Mouse (Mus musculus) heart, embryonic 13.5 days (tissue): ENCODE measurements around the gene Cd300lg. TPM values are rescaled to one million over a fixed set of nuclear protein-coding genes. Genes with fewer than 3 reads are reported as not detected.

ENCODE experiments used
- ATAC-seq: fragments of 200-750 bp; cut with Nextera tagmentation; 2 replicates; pipeline ENCODE4 v1.8.0; 2017; ENCODE audit warnings: moderate TSS enrichment; ENCODE audit not compliant: insufficient number of reproducible peaks, low FRiP score, low TSS enrichment; ENCODE audit errors: extremely low read depth
- H3K27ac ChIP-seq: fragments of 300-500 bp; sonication (generic); replicated peaks from 2 replicates; pipeline ENCODE4 v1.5.1; 2015; ENCODE audit warnings: moderate library complexity, mild to moderate bottlenecking, inconsistent platforms
- H3K27me3 ChIP-seq: fragments of 300-500 bp; sonication (generic); replicated peaks from 2 replicates; pipeline ENCODE4 v1.6.1; 2015; ENCODE audit warnings: mild to moderate bottlenecking, inconsistent platforms
- H3K36me3 ChIP-seq: fragments of 300-500 bp; sonication (generic); 2 replicates; pipeline ENCODE4 v1.6.1; 2015; ENCODE audit warnings: mild to moderate bottlenecking, inconsistent platforms
- H3K4me1 ChIP-seq: fragments of 300-500 bp; sonication (generic); 2 replicates; pipeline ENCODE4 v1.6.1; 2015; ENCODE audit warnings: inconsistent platforms
- H3K4me2 ChIP-seq: fragments of 300-500 bp; sonication (generic); 2 replicates; pipeline ENCODE4 v1.6.1; 2015; ENCODE audit warnings: inconsistent platforms, mild to moderate bottlenecking, moderate library complexity
- H3K4me3 ChIP-seq: fragments of 300-500 bp; sonication (generic); 2 replicates; pipeline ENCODE4 v1.5.1; 2015; ENCODE audit warnings: moderate library complexity, mild to moderate bottlenecking, inconsistent platforms
- H3K9ac ChIP-seq: fragments of 300-500 bp; sonication (generic); 2 replicates; pipeline ENCODE4 v1.6.1; 2015; ENCODE audit warnings: inconsistent platforms, mild to moderate bottlenecking, moderate library complexity
- H3K9me3 ChIP-seq: fragments of 300-500 bp; sonication (generic); 2 replicates; pipeline ENCODE4 v1.6.1; 2016; ENCODE audit warnings: inconsistent platforms
- WGBS: fragments of 180-500 bp; shearing (Covaris S2); methylation state at CpG from one replicate; pipeline ENCODE4 v1.1.7; 2015; ENCODE audit warnings: mixed read lengths; 5-methylcytosine and 5-hydroxymethylcytosine counted together
- polyA plus RNA-seq: library from polyadenylated mRNA; unstranded; fragments of >200 nt; fragmentation: Nextera tagmentation; extraction: Ambion mirVana; gene quantifications from 2 replicates; pipeline ENCODE4 v1.2.1, GENCODE M21; 2015

Gene Cd300lg
- polyA plus RNA-seq, 1 experiment from 2014 or later, result 2.7 TPM

GRCm38 (mm10) chr11:102072729-102073128 is 31.4 kb downstream of the Cd300lg start:
- 68% methylated on average over 5 of the region's 5 CpGs for WGBS
- Histone ChIP-seq H3K4me1 (peaks cover 11% of the 10 kb centered on the region), H3K27ac (no peak overlapping the region), H3K9me3 (no peaks in the 10 kb centered on the region), H3K4me3 (no peak overlapping the region), H3K36me3 (peaks cover 30% of the 10 kb centered on the region; the same call in 1 of the 2 replicates), H3K27me3 (no peaks in the 10 kb centered on the region), H3K9ac (no peak overlapping the region), H3K4me2 (no peak overlapping the region)
- ATAC-seq, result no peak

GRCm38 (mm10) chr11:102073722-102074121 is 32.4 kb downstream of the Cd300lg start:
- H3K4me2 ChIP-seq, result no peak overlapping the region
- peaks cover 11% of the 10 kb centered on the region for H3K4me1 ChIP-seq
- H3K27ac ChIP-seq, result no peak overlapping the region
- H3K9me3 ChIP-seq, result no peaks in the 10 kb centered on the region
- no peak overlapping the region for H3K4me3 ChIP-seq
- H3K9ac ChIP-seq, result no peak overlapping the region
- WGBS, result 86% methylated on average over 14 of the region's 14 CpGs
- H3K27me3 ChIP-seq, result no peaks in the 10 kb centered on the region
- no peak for ATAC-seq
- peaks cover 38% of the 10 kb centered on the region; the same call in 1 of the 2 replicates for H3K36me3 ChIP-seq

GRCm38 (mm10) chr11:102082322-102082721 is 41.0 kb downstream of the Cd300lg start:
- Histone ChIP-seq H3K27ac (no peak overlapping the region), H3K4me1 (peaks cover 30% of the 10 kb centered on the region), H3K36me3 (peaks cover 33% of the 10 kb centered on the region), H3K4me3 (peak overlapping the region; percentile 50), H3K9ac (peak overlapping the region; percentile 80), H3K27me3 (peaks cover 4% of the 10 kb centered on the region; the same call in 1 of the 2 replicates), H3K9me3 (no peaks in the 10 kb centered on the region), H3K4me2 (peak overlapping the region; percentile 84)
- ATAC-seq, result peak; percentile 53; the same call in 1 of the 2 replicates
- 2% methylated on average over 18 of the region's 18 CpGs for WGBS

GRCm38 (mm10) chr11:102083193-102083592 is 41.9 kb downstream of the Cd300lg start:
- 58% methylated on average over 4 of the region's 4 CpGs for WGBS
- Histone ChIP-seq H3K4me2 (no peak overlapping the region), H3K27ac (no peak overlapping the region), H3K9me3 (no peaks in the 10 kb centered on the region), H3K36me3 (peaks cover 26% of the 10 kb centered on the region), H3K4me1 (peaks cover 30% of the 10 kb centered on the region), H3K4me3 (no peak overlapping the region), H3K9ac (no peak overlapping the region), H3K27me3 (peaks cover 4% of the 10 kb centered on the region; the same call in 1 of the 2 replicates)
- no peak for ATAC-seq

- Histone ChIP-seq H3K27ac (no peak overlapping the region), H3K36me3 (peaks cover 17% of the 10 kb centered on the region), H3K9ac (no peak overlapping the region), H3K27me3 (peaks cover 4% of the 10 kb centered on the region; the same call in 1 of the 2 replicates), H3K9me3 (no peaks in the 10 kb centered on the region), H3K4me2 (no peak overlapping the region), H3K4me3 (no peak overlapping the region), H3K4me1 (peaks cover 32% of the 10 kb centered on the region)
- ATAC-seq, result no peak
- 62% methylated on average over 7 of the region's 7 CpGs for WGBS
These were observed 42.9 kb downstream of the Cd300lg start for GRCm38 (mm10) chr11:102084159-102084558.

- Histone ChIP-seq H3K4me2 (peak overlapping the region; percentile 97), H3K4me1 (peaks cover 40% of the 10 kb centered on the region), H3K9ac (peak overlapping the region; percentile 88), H3K27me3 (no peaks in the 10 kb centered on the region), H3K27ac (peak overlapping the region; percentile 89; the same call in 1 of the 2 replicates), H3K36me3 (peaks cover 10% of the 10 kb centered on the region), H3K9me3 (no peaks in the 10 kb centered on the region), H3K4me3 (peak overlapping the region; percentile 83)
- 21% methylated on average over 3 of the region's 3 CpGs for WGBS
- ATAC-seq, result no peak
These were observed 45.0 kb downstream of the Cd300lg start for GRCm38 (mm10) chr11:102086331-102086730.

GRCm38 (mm10) chr11:102087081-102087751 is 45.9 kb downstream of the Cd300lg start:
- H3K4me3 ChIP-seq, result peak overlapping the region; percentile 83
- ATAC-seq, result peak; percentile 52

GRCm38 (mm10) chr11:102087931-102088898 is 46.9 kb downstream of the Cd300lg start, which contains the start of gene Mpp2:
Gene Mpp2 (minus strand): TSS chr11:102088515.
- H3K27ac ChIP-seq, result peak within 1 kb of the TSS; percentile 89
- H3K9ac ChIP-seq, result peak within 1 kb of the TSS; percentile 88
- H3K36me3 ChIP-seq, result peaks cover 10% of the 10 kb centered on the region
- WGBS, result under 1% methylated on average over 49 of the region's 49 CpGs
- H3K4me1 ChIP-seq, result peaks cover 25% of the 10 kb centered on the region
- H3K4me2 ChIP-seq, result peak within 1 kb of the TSS; percentile 97
- no peaks in the 10 kb centered on the region for H3K27me3 ChIP-seq
- no peaks in the 10 kb centered on the region for H3K9me3 ChIP-seq
- peak; percentile 57; the same call in 1 of the 2 replicates for ATAC-seq
- peak within 1 kb of the TSS; percentile 83 for H3K4me3 ChIP-seq

More at GRCm38 (mm10) chr11:102087081-102087751, 45.9 kb downstream of the Cd300lg start:
- Histone ChIP-seq H3K36me3 (peaks cover 10% of the 10 kb centered on the region), H3K9ac (peak overlapping the region; percentile 88), H3K27me3 (no peaks in the 10 kb centered on the region), H3K9me3 (no peaks in the 10 kb centered on the region), H3K4me1 (peaks cover 35% of the 10 kb centered on the region), H3K4me2 (peak overlapping the region; percentile 97), H3K27ac (peak overlapping the region; percentile 89)
- under 1% methylated on average over 39 of the region's 39 CpGs for WGBS

GRCm38 (mm10) chr11:102089088-102089808 is 47.9 kb downstream of the Cd300lg start:
- Histone ChIP-seq H3K9me3 (no peaks in the 10 kb centered on the region), H3K4me1 (peaks cover 29% of the 10 kb centered on the region), H3K9ac (peak overlapping the region; percentile 88), H3K4me3 (peak overlapping the region; percentile 83), H3K27ac (peak overlapping the region; percentile 89), H3K36me3 (peaks cover 5% of the 10 kb centered on the region), H3K27me3 (no peaks in the 10 kb centered on the region), H3K4me2 (peak overlapping the region; percentile 97)
- WGBS, result under 1% methylated on average over 20 of the region's 20 CpGs
- peak; percentile 43; the same call in 1 of the 2 replicates for ATAC-seq

- ATAC-seq, result no peak
- Histone ChIP-seq H3K4me3 (no peak overlapping the region), H3K27me3 (peaks cover 31% of the 10 kb centered on the region), H3K4me1 (peaks cover 27% of the 10 kb centered on the region), H3K36me3 (no peaks in the 10 kb centered on the region), H3K9ac (no peak overlapping the region), H3K9me3 (no peaks in the 10 kb centered on the region), H3K27ac (no peak overlapping the region), H3K4me2 (no peak overlapping the region)
- 62% methylated on average over 3 of the region's 3 CpGs for WGBS
These were observed 54.4 kb downstream of the Cd300lg start for GRCm38 (mm10) chr11:102095676-102096075.
